Mouse (Mus musculus) MEL (cell line): ENCODE results near the gene Nop9.

ENCODE experiments used
- CHD2 ChIP-seq: IDR thresholded peaks from 2 replicates; pipeline ENCODE4 v1.6.1; 2011; ENCODE audit warnings: low read length, improper control_type of control experiment
- CTCF ChIP-seq, 3 experiments: IDR thresholded peaks in 2 of 3; conservative IDR thresholded peaks in 1 of 3; 2 replicates each; pipeline ENCODE4 v1.5.1; 2011 to 2012; ENCODE audit warnings: low read length in 3 of 3, low read depth in 2 of 3, mild to moderate bottlenecking in 2 of 3, improper control_type of control experiment in 1 of 3, inconsistent platforms in 1 of 3, mixed read lengths in 1 of 3, moderate library complexity in 1 of 3; ENCODE audit not compliant: control insufficient read depth in 1 of 3, insufficient read depth in 1 of 3, poor library complexity in 1 of 3, severe bottlenecking in 1 of 3
- GATA1 ChIP-seq: IDR thresholded peaks from 2 replicates; pipeline ENCODE4 v1.6.1; 2011; ENCODE audit warnings: low read depth, low read length, improper control_type of control experiment
- POLR2A ChIP-seq, 2 experiments: IDR thresholded peaks; 2 replicates each; pipeline ENCODE4 v1.6.1; 2011 to 2012; ENCODE audit warnings: low read length in 2 of 2, mild to moderate bottlenecking in 2 of 2, control low read depth in 1 of 2, improper control_type of control experiment in 1 of 2, low read depth in 1 of 2, moderate library complexity in 1 of 2; ENCODE audit not compliant: control insufficient read depth in 1 of 2, insufficient read depth in 1 of 2, poor library complexity in 1 of 2

DNA sequence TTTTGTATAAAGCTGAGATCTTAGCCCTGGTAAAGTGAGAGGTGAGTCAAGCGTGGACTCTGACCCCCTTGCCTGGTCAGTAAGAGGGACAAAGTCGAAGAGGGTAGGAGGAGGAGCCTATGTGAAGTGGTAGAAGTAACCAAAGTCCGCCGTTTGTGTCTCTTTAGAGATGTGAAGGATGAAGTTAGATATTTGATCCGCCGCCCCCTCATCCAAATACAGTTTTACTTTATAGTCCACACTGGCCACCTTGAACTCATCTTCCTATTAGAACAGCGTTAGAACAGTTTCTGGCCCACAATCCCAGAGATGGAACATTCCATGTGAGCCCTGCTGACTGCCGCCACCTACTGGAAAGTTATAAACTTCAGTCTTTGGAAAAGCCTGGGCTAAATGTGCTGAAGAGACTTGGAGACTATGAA is 12.9 kb downstream of the Nop9 start, which contains the start of gene Cideb:
- TF ChIP-seq GATA1: no peak
- TF ChIP-seq POLR2A (IDR thresholded peaks at IDR 0.05; ENCODE audit: control insufficient read depth in 1 of 2, insufficient read depth in 1 of 2, low read depth in 1 of 2, low read length in 2 of 2, poor library complexity in 1 of 2): no peak
- TF ChIP-seq CHD2: no peak
- TF ChIP-seq CTCF (IDR thresholded peaks at IDR 0.05 in 2 of 3, conservative IDR thresholded peaks at IDR 0.05 in 1 of 3; ENCODE audit: control insufficient read depth in 1 of 3, insufficient read depth in 1 of 3, low read depth in 2 of 3, low read length in 3 of 3, poor library complexity in 1 of 3, severe bottlenecking in 1 of 3): peak; percentile 52 to 75 (median 58)
